ENCODE assay signal across 10 mouse cellular contexts in the genomic region with DNA sequence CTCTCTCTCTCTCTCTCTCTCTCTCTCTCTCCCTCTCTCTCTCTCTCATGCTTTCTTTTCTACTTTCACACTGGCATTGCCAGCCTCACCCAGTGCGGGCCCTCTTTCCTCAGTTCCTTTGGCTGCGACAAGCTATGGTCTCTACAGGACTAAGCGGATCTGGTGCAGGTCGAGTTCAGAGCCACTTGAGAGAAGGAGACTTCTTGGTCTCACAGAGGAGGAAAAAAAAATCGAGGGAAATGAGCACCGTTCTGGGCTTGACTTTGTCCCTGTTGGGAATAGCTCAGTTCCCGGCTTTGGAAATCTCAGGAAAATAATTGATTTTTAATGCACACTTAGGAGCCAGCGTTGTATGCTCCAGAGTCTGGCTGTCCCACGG. TPM values are rescaled to one million over a fixed set of nuclear protein-coding genes. Genes with fewer than 3 reads are reported as not detected.
DNase-seq lines count a peak whose midpoint lies in the region; ATAC-seq lines count a peak whose summit lies in the region.
"Had no signal": no experiment of that assay in that cellular context is flagged by ENCODE, and none has a peak within 500 bp of the region (broad histone marks: within the 10 kb centered on the region; RNA-seq: fewer than 3 reads in every experiment).

No protein-coding gene starts in this region.

- no peaks in the 10 kb centered on the region for H3K36me3 ChIP-seq in lung, embryonic 15.5 days
- H3K36me3 ChIP-seq in forebrain, embryonic 13.5 days (ENCODE audit: poor library complexity, severe bottlenecking), result peaks cover 12% of the 10 kb centered on the region
- no peaks in the 10 kb centered on the region for H3K36me3 ChIP-seq in limb, embryonic 10.5 days
- no peaks in the 10 kb centered on the region for H3K36me3 ChIP-seq in stomach, embryonic 15.5 days
- H3K36me3 ChIP-seq: liver, embryonic 15.5 days had no signal

- WGBS in lung, embryonic 15.5 days, result 7% methylated on average over 9 of the region's 9 CpGs
- under 1% methylated on average over 9 of the region's 9 CpGs for WGBS in forebrain, embryonic 13.5 days
- WGBS in limb, embryonic 10.5 days, result under 1% methylated on average over 9 of the region's 9 CpGs
- WGBS in stomach, embryonic 15.5 days, result 6% methylated on average over 9 of the region's 9 CpGs

- H3K4me1 ChIP-seq in lung, embryonic 15.5 days, result peaks cover 10% of the 10 kb centered on the region; the same call in 1 of the 2 replicates
- no peaks in the 10 kb centered on the region for H3K4me1 ChIP-seq in forebrain, embryonic 13.5 days
- peaks cover 4% of the 10 kb centered on the region; the same call in 1 of the 2 replicates for H3K4me1 ChIP-seq in limb, embryonic 10.5 days
- H3K4me1 ChIP-seq in stomach, embryonic 15.5 days, result peaks cover 4% of the 10 kb centered on the region; the same call in 1 of the 2 replicates
- H3K4me1 ChIP-seq: liver, embryonic 15.5 days had no signal

- H3K9ac ChIP-seq in lung, embryonic 15.5 days, result no peak overlapping the region
- H3K9ac ChIP-seq in forebrain, embryonic 13.5 days, result peak overlapping the region; percentile 100
- H3K9ac ChIP-seq in stomach, embryonic 15.5 days, result no peak overlapping the region
- H3K9ac ChIP-seq: liver, embryonic 15.5 days had no signal

- ATAC-seq in lung, embryonic 15.5 days (ENCODE audit: borderline replicate concordance, extremely low read depth, low FRiP score, low TSS enrichment), result no peak
- ATAC-seq in forebrain, embryonic 13.5 days, result peak; percentile 40
- ATAC-seq in stomach, embryonic 15.5 days (ENCODE audit: insufficient read depth, low FRiP score, low read depth), result no peak

- H3K27ac ChIP-seq in lung, embryonic 15.5 days, result no peak overlapping the region
- H3K27ac ChIP-seq in forebrain, embryonic 13.5 days, result peak overlapping the region; percentile 99
- H3K27ac ChIP-seq in limb, embryonic 10.5 days, result no peak overlapping the region
- H3K27ac ChIP-seq in stomach, embryonic 15.5 days, result no peak overlapping the region
- H3K27ac ChIP-seq: heart, adult 2 months; liver, embryonic 15.5 days had no signal

- peak overlapping the region; percentile 22; the same call in 1 of the 2 replicates for H3K4me3 ChIP-seq in lung, embryonic 15.5 days
- H3K4me3 ChIP-seq in forebrain, embryonic 13.5 days, result peak overlapping the region; percentile 78
- peak overlapping the region; percentile 36 for H3K4me3 ChIP-seq in limb, embryonic 10.5 days
- H3K4me3 ChIP-seq in stomach, embryonic 15.5 days (replicated peaks), result peak overlapping the region; percentile 26
- H3K4me3 ChIP-seq: heart, adult 2 months; liver, embryonic 15.5 days had no signal

- DNase-seq in lung, postnatal 36 days, result no peak
- DNase-seq in limb, embryonic 10.5 days (ENCODE audit: low spot score), result no peak
- no peak for DNase-seq in spleen, postnatal 10 days (ENCODE audit: low spot score in 2 of 2)
- DNase-seq in cerebellum, adult 18-20 months, result no peak
- DNase-seq: cerebellum, adult 9-10 months had no signal

- peak overlapping the region; percentile 31; the same call in 1 of the 2 replicates for H3K4me2 ChIP-seq in lung, embryonic 15.5 days
- H3K4me2 ChIP-seq in forebrain, embryonic 13.5 days, result peak overlapping the region; percentile 69
- H3K4me2 ChIP-seq in stomach, embryonic 15.5 days, result peak overlapping the region; percentile 44
- H3K4me2 ChIP-seq: liver, embryonic 15.5 days had no signal

- peaks cover 74% of the 10 kb centered on the region for H3K27me3 ChIP-seq in lung, embryonic 15.5 days
- no peaks in the 10 kb centered on the region; the same call in 1 of the 2 replicates for H3K27me3 ChIP-seq in forebrain, embryonic 13.5 days
- H3K27me3 ChIP-seq in limb, embryonic 10.5 days (ENCODE audit: low read depth, poor library complexity, severe bottlenecking), result peaks cover 96% of the 10 kb centered on the region
- H3K27me3 ChIP-seq in stomach, embryonic 15.5 days (replicated peaks), result peaks cover 55% of the 10 kb centered on the region

- no peaks in the 10 kb centered on the region for H3K9me3 ChIP-seq in lung, embryonic 15.5 days
- no peaks in the 10 kb centered on the region for H3K9me3 ChIP-seq in forebrain, embryonic 13.5 days (replicated peaks)
- H3K9me3 ChIP-seq in limb, embryonic 10.5 days (replicated peaks), result no peaks in the 10 kb centered on the region
- H3K9me3 ChIP-seq in stomach, embryonic 15.5 days, result no peaks in the 10 kb centered on the region
- H3K9me3 ChIP-seq: liver, embryonic 15.5 days had no signal

RNA-seq across cellular contexts. Expression of a gene that starts 5.9 kb away (rescaled TPM):
- polyA plus RNA-seq in lung, embryonic 15.5 days (2015; fragmentation: Nextera tagmentation; extraction: Ambion mirVana), result not detected in 2 replicates
- 1.9 and 2.4 TPM in 2 replicates for polyA plus RNA-seq in forebrain, embryonic 13.5 days (2015; fragmentation: Nextera tagmentation; extraction: Ambion mirVana)
- not detected in 2 replicates for polyA plus RNA-seq in limb, embryonic 10.5 days (2016; fragmentation: Nextera tagmentation; extraction: Ambion mirVana)
- polyA plus RNA-seq in stomach, embryonic 15.5 days (2015; fragmentation: Nextera tagmentation; extraction: Ambion mirVana), result not detected in 2 replicates
- polyA plus RNA-seq: heart, adult 2 months; liver, embryonic 15.5 days had no signal

RNA-seq across cellular contexts. Expression of a gene that starts 8.5 kb away (rescaled TPM):
- 0.14 and 0.26 TPM in 2 replicates for polyA plus RNA-seq in lung, embryonic 15.5 days (2015; fragmentation: Nextera tagmentation; extraction: Ambion mirVana)
- polyA plus RNA-seq in forebrain, embryonic 13.5 days (2015; fragmentation: Nextera tagmentation; extraction: Ambion mirVana), result 76.5 and 98.6 TPM in 2 replicates
- polyA plus RNA-seq in limb, embryonic 10.5 days (2016; fragmentation: Nextera tagmentation; extraction: Ambion mirVana), result 0.19 TPM in 1 of 2 replicates, not detected in the other
- polyA plus RNA-seq in stomach, embryonic 15.5 days (2015; fragmentation: Nextera tagmentation; extraction: Ambion mirVana), result 0.06 and 0.10 TPM in 2 replicates

Comparison
In these comparisons a context has a peak if more than half of its experiments do, and no peak if none do; other contexts are left out.
1. H3K4me3 ChIP-seq: peak in every context shown above with its lines; median percentile 78 in forebrain, embryonic 13.5 days; 36 in limb, embryonic 10.5 days; 26 in stomach, embryonic 15.5 days; 22 in lung, embryonic 15.5 days.
2. RNA of a gene that starts 8.5 kb away (polyA plus RNA-seq): 76.5 to 98.6 TPM in forebrain, embryonic 13.5 days; 0.14 to 0.26 TPM in lung, embryonic 15.5 days, 0.19 TPM in limb, embryonic 10.5 days and 0.06 to 0.10 TPM in stomach, embryonic 15.5 days; every median in the first group is over 10 times any median in the second.
3. Peak in every context shown above with its lines, with median percentiles within 50 percentile points of each other: H3K4me2 ChIP-seq.